Mouse (Mus musculus) liver, adult 2 months (tissue): ENCODE data around the gene Msh3. TPM values are rescaled to one million over a fixed set of nuclear protein-coding genes. Genes with fewer than 3 reads are reported as not detected.

Experiments used
- DNase-seq: peaks from one replicate; pipeline ENCODE4 v3.0.0-alpha.2; 2011; ENCODE audit warnings: low read depth, low spot score; ENCODE audit errors: extremely low read depth
- H3K27ac ChIP-seq: fragments of 200-500 bp; replicated peaks from 2 replicates; pipeline ENCODE4 v1.5.1; 2012; ENCODE audit warnings: low read depth, mild to moderate bottlenecking, control low read depth, inconsistent platforms, low read length; ENCODE audit not compliant: insufficient read depth
- H3K27me3 ChIP-seq: fragments of 200-500 bp; 2 replicates; pipeline ENCODE4 v1.6.1; 2012; ENCODE audit warnings: mild to moderate bottlenecking, moderate library complexity, low read length, inconsistent platforms; ENCODE audit not compliant: control insufficient read depth, insufficient read depth
- H3K36me3 ChIP-seq: fragments of 200-500 bp; 2 replicates; pipeline ENCODE4 v1.6.1; 2012; ENCODE audit warnings: low read length, inconsistent platforms; ENCODE audit not compliant: control insufficient read depth, insufficient read depth
- H3K4me1 ChIP-seq: fragments of 200-500 bp; 2 replicates; pipeline ENCODE4 v1.6.1; 2011; ENCODE audit warnings: low read length; ENCODE audit not compliant: control insufficient read depth, insufficient read depth
- H3K4me3 ChIP-seq: fragments of 200-500 bp; 2 replicates; pipeline ENCODE4 v1.5.1; 2011; ENCODE audit warnings: low read depth, mild to moderate bottlenecking, control low read depth, low read length, moderate library complexity; ENCODE audit not compliant: insufficient read depth
- H3K79me2 ChIP-seq: fragments of 200-500 bp; 2 replicates; pipeline ENCODE4 v1.6.1; 2012; ENCODE audit warnings: inconsistent platforms, mild to moderate bottlenecking, low read length, moderate library complexity; ENCODE audit not compliant: control insufficient read depth, insufficient read depth
- H3K9ac ChIP-seq: fragments of 200-500 bp; 2 replicates; pipeline ENCODE4 v1.6.1; 2012; ENCODE audit warnings: low read depth, mild to moderate bottlenecking, control low read depth, inconsistent platforms, low read length
- CTCF ChIP-seq: fragments of 200-500 bp; IDR thresholded peaks from 2 replicates; pipeline ENCODE4 v1.5.1; 2011; ENCODE audit warnings: low read depth, low read length, control low read depth
- POLR2A ChIP-seq: fragments of 200-500 bp; IDR thresholded peaks from 2 replicates; pipeline ENCODE4 v1.6.1; 2011; ENCODE audit warnings: low read length, control low read depth; ENCODE audit not compliant: insufficient read depth; ENCODE audit errors: extremely low read depth
- WGBS: fragments of 180-500 bp; shearing (Covaris S2); methylation state at CpG from one replicate; pipeline ENCODE4 v1.1.7; 2018; 5-methylcytosine and 5-hydroxymethylcytosine counted together
- polyA plus RNA-seq: library from polyadenylated mRNA; depleted of rRNA; stranded (reverse); fragments of >200 nt; gene quantifications from 2 replicates; pipeline ENCODE4 v1.2.3, GENCODE M21; 2012
- total RNA-seq: library from RNA; depleted of rRNA; stranded (reverse); fragments of >200 nt; gene quantifications from 2 replicates; pipeline ENCODE4 v1.2.3, GENCODE M21; 2014

Gene Msh3
- total and polyA plus RNA-seq, 2 experiments: 3.0 to 16.9 TPM

GRCm38 (mm10) chr13:92339787-92340186 lies 15.0 kb downstream of the Msh3 start:
- WGBS: 88% methylated on average over 3 of the region's 3 CpGs
- H3K27ac ChIP-seq: no peak overlapping the region
- no peaks in the 10 kb centered on the region for H3K79me2 ChIP-seq
- TF ChIP-seq CTCF: no peak
- TF ChIP-seq POLR2A: no peak
- no peak for DNase-seq
- no peak overlapping the region for H3K9ac ChIP-seq
- H3K4me3 ChIP-seq: no peak overlapping the region
- no peaks in the 10 kb centered on the region for H3K27me3 ChIP-seq
- 0 out of 2 replicates have a peak, but pooled peaks cover 1% of the 10 kb centered on the region for H3K4me1 ChIP-seq
- peaks cover 27% of the 10 kb centered on the region for H3K36me3 ChIP-seq

GRCm38 (mm10) chr13:92337773-92338462 lies 16.9 kb downstream of the Msh3 start:
- WGBS: 80% methylated on average over 6 of the region's 6 CpGs
- TF ChIP-seq CTCF: no peak
- TF ChIP-seq POLR2A: no peak
- DNase-seq: no peak
- H3K4me3 ChIP-seq: no peak overlapping the region
- H3K79me2 ChIP-seq: no peaks in the 10 kb centered on the region
- H3K36me3 ChIP-seq: peaks cover 13% of the 10 kb centered on the region; the same call in 1 of the 2 replicates
- H3K27ac ChIP-seq: no peak overlapping the region
- H3K9ac ChIP-seq: no peak overlapping the region
- 0 out of 2 replicates have a peak, but pooled peaks cover 3% of the 10 kb centered on the region for H3K4me1 ChIP-seq
- H3K27me3 ChIP-seq: no peaks in the 10 kb centered on the region

- Histone ChIP-seq H3K4me1 (0 out of 2 replicates have a peak, but pooled peaks cover 3% of the 10 kb centered on the region), H3K27me3 (no peaks in the 10 kb centered on the region), H3K9ac (no peak overlapping the region), H3K27ac (no peak overlapping the region), H3K4me3 (no peak overlapping the region), H3K79me2 (no peaks in the 10 kb centered on the region), H3K36me3 (peaks cover 7% of the 10 kb centered on the region; the same call in 1 of the 2 replicates)
- no peak for DNase-seq
- WGBS: 97% methylated on average over 1 of the region's 1 CpGs
- no peak for TF ChIP-seq POLR2A
- TF ChIP-seq CTCF: no peak
These were observed 17.9 kb downstream of the Msh3 start for GRCm38 (mm10) chr13:92336857-92337256.

GRCm38 (mm10) chr13:92332103-92332879 lies 22.5 kb downstream of the Msh3 start:
- WGBS: 95% methylated on average over 15 of the region's 15 CpGs
- Histone ChIP-seq H3K27me3 (no peaks in the 10 kb centered on the region), H3K79me2 (no peaks in the 10 kb centered on the region), H3K27ac (no peak overlapping the region), H3K4me3 (no peak overlapping the region), H3K36me3 (peaks cover 2% of the 10 kb centered on the region; the same call in 1 of the 2 replicates), H3K9ac (no peak overlapping the region), H3K4me1 (0 out of 2 replicates have a peak, but pooled peaks cover 3% of the 10 kb centered on the region)
- no peak for DNase-seq
- no peak for TF ChIP-seq POLR2A
- no peak for TF ChIP-seq CTCF

- Histone ChIP-seq H3K4me3 (no peak overlapping the region), H3K9ac (no peak overlapping the region), H3K79me2 (no peaks in the 10 kb centered on the region), H3K27ac (no peak overlapping the region), H3K36me3 (peaks cover 2% of the 10 kb centered on the region; the same call in 1 of the 2 replicates), H3K4me1 (0 out of 2 replicates have a peak, but pooled peaks cover 3% of the 10 kb centered on the region), H3K27me3 (no peaks in the 10 kb centered on the region)
- TF ChIP-seq POLR2A (no peak), CTCF (no peak)
- no peak for DNase-seq
- WGBS: 95% methylated on average over 3 of the region's 3 CpGs
These were observed 24.2 kb downstream of the Msh3 start for GRCm38 (mm10) chr13:92330621-92331020.

GRCm38 (mm10) chr13:92328000-92328399 lies 26.8 kb downstream of the Msh3 start:
- Histone ChIP-seq H3K36me3 (peaks cover 6% of the 10 kb centered on the region; the same call in 1 of the 2 replicates), H3K79me2 (no peaks in the 10 kb centered on the region), H3K9ac (no peak overlapping the region), H3K4me3 (no peak overlapping the region), H3K27me3 (no peaks in the 10 kb centered on the region), H3K27ac (no peak overlapping the region), H3K4me1 (no peaks in the 10 kb centered on the region)
- no peak for DNase-seq
- 54% methylated on average over 2 of the region's 2 CpGs for WGBS
- TF ChIP-seq CTCF (no peak), POLR2A (no peak)
